Mouse (Mus musculus) bone marrow, adult 2 months (tissue): ENCODE results near the gene Zfp961.

Source experiments
- CTCF ChIP-seq: fragments of 200-500 bp; IDR thresholded peaks from 2 replicates; pipeline ENCODE4 v1.5.1; 2011; ENCODE audit warnings: low read length, control low read depth; ENCODE audit not compliant: control insufficient read depth, insufficient read depth
- POLR2A ChIP-seq: fragments of 200-500 bp; IDR thresholded peaks from 2 replicates; pipeline ENCODE4 v1.6.1; 2011; ENCODE audit warnings: low read depth, mild to moderate bottlenecking, control low read depth, low read length, borderline replicate concordance; ENCODE audit not compliant: control insufficient read depth

DNA sequence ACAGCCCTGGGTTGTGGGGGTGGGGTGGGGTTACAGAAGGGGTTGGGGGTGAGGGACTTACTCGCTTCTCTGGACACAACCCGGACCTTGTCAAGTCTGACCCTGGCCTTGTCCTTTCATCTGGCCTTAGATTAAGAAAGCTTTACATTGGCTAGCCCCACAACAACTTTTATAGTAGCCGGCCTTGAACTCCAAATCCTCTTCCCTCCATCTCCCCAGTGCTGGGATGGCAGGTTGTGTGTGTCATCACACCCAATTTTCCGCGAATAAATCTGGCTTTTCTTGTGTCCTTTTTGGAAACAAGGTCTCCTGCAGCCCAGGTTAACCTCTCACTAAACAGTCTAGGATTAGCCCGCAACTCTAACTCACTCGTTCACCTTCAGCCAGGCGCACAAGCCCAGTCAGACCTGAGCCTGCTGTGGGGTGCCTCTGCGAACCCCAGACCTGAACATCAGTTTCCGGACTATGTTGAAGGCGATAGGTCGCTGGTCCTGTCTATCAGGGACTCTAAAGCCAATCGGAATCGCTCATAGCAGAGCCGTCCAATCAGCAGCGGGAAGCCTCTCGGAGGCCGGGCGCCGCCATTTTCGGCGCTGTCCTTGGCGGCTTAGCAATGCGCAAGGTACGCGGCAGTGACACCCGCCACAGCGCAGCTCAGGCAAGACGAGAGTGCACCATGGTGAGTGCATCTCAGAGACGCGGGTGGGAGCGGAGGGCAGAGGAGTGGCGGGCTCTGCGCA is at the start of gene Zfp961:
- TF ChIP-seq POLR2A (peak; percentile 88), CTCF (peak; percentile 12; the same call in 1 of the 2 replicates)
